ENCODE assay signal across 7 mouse cellular contexts in genomic region chr2:92459141-92459920, GRCm38 (mm10). TPM values are rescaled to one million over a fixed set of nuclear protein-coding genes. Genes with fewer than 3 reads are reported as not detected.
DNase-seq lines count a peak whose midpoint lies in the region; ATAC-seq lines count a peak whose summit lies in the region.

No protein-coding gene starts in this region.

- H3K9ac ChIP-seq in intestine, embryonic 15.5 days = peak overlapping the region; percentile 78
- peak overlapping the region; percentile 72 for H3K9ac ChIP-seq in midbrain, embryonic 11.5 days (ENCODE audit: low read length)

- no peaks in the 10 kb centered on the region for H3K9me3 ChIP-seq in intestine, embryonic 15.5 days
- no peaks in the 10 kb centered on the region for H3K9me3 ChIP-seq in midbrain, embryonic 11.5 days (ENCODE audit: control insufficient read depth, low read length)

- peak; percentile 93 for ATAC-seq in intestine, embryonic 15.5 days
- ATAC-seq in midbrain, embryonic 11.5 days (ENCODE audit: low FRiP score) = peak; percentile 89

- H3K27ac ChIP-seq in intestine, embryonic 15.5 days = peak overlapping the region; percentile 79
- no peak overlapping the region for H3K27ac ChIP-seq in midbrain, embryonic 11.5 days (ENCODE audit: low read depth, low read length)

- peak overlapping the region; percentile 85 for H3K4me2 ChIP-seq in intestine, embryonic 15.5 days (replicated peaks)
- H3K4me2 ChIP-seq in midbrain, embryonic 11.5 days = peak overlapping the region; percentile 91

- H3K4me1 ChIP-seq in intestine, embryonic 15.5 days (replicated peaks) = peaks cover 32% of the 10 kb centered on the region
- peaks cover 10% of the 10 kb centered on the region for H3K4me1 ChIP-seq in midbrain, embryonic 11.5 days (ENCODE audit: control insufficient read depth, insufficient read depth, low read length)

- H3K27me3 ChIP-seq in intestine, embryonic 15.5 days (replicated peaks) = peaks cover 3% of the 10 kb centered on the region; the same call in 1 of the 2 replicates
- H3K27me3 ChIP-seq in midbrain, embryonic 11.5 days (ENCODE audit: control insufficient read depth, insufficient read depth, low read length) = peaks cover 11% of the 10 kb centered on the region

- DNase-seq in adrenal gland, postnatal 10 days = peak; percentile 91
- peak; percentile 93 for DNase-seq in embryo, embryonic 11 days
- DNase-seq in gastrocnemius, postnatal 25 days = peak; percentile 76
- DNase-seq in left cerebral cortex, postnatal 4 days = peak; percentile 72
- peak; percentile 97 for DNase-seq in midbrain, embryonic 11.5 days (ENCODE audit: low spot score, missing footprints)
- DNase-seq in right cerebral cortex, postnatal 4 days = peak; percentile 77

- peak overlapping the region; percentile 76 for H3K4me3 ChIP-seq in intestine, embryonic 15.5 days (replicated peaks)
- H3K4me3 ChIP-seq in midbrain, embryonic 11.5 days (ENCODE audit: low read depth, low read length) = peak overlapping the region; percentile 76

- intact Hi-C loops in left cerebral cortex, postnatal 4 days (cut with DNase I) = no loop called here

- WGBS in intestine, embryonic 15.5 days = under 1% methylated on average over 55 of the region's 55 CpGs
- under 1% methylated on average over 54 of the region's 55 CpGs for WGBS in midbrain, embryonic 11.5 days

- peaks cover under 1% of the 10 kb centered on the region; the same call in 1 of the 2 replicates for H3K36me3 ChIP-seq in intestine, embryonic 15.5 days
- no peaks in the 10 kb centered on the region for H3K36me3 ChIP-seq in midbrain, embryonic 11.5 days (ENCODE audit: control insufficient read depth, insufficient read depth, low read length)

RNA-seq across cellular contexts. Expression of gene Slc35c1, which starts 1.0 kb away (rescaled TPM):
- total RNA-seq in adrenal gland, postnatal 10 days (2021) = 10 to 100 TPM; 14.7 to 17.6 TPM
- total RNA-seq in gastrocnemius, postnatal 25 days (2021) = 1 to 10 TPM; 5.1 to 5.6 TPM
- polyA plus RNA-seq in intestine, embryonic 15.5 days (2015; fragmentation: Nextera tagmentation; extraction: Ambion mirVana) = 37.3 and 44.5 TPM in 2 replicates
- 10 to 100 TPM; 18.0 to 18.1 TPM for total RNA-seq in left cerebral cortex, postnatal 4 days (2021)
- 9.2 and 9.5 TPM in 2 replicates for polyA plus RNA-seq in midbrain, embryonic 11.5 days (2014; fragmentation: Nextera tagmentation; extraction: Ambion mirVana)

RNA-seq across cellular contexts. Expression of gene Cry2, which starts 25.5 kb away (rescaled TPM):
- 10 to 100 TPM; 39.3 to 41.9 TPM for total RNA-seq in adrenal gland, postnatal 10 days (2021)
- 10 to 100 TPM; 11.9 to 19.8 TPM for total RNA-seq in gastrocnemius, postnatal 25 days (2021)
- polyA plus RNA-seq in intestine, embryonic 15.5 days (2015; fragmentation: Nextera tagmentation; extraction: Ambion mirVana) = 14.5 and 15.8 TPM in 2 replicates
- total RNA-seq in left cerebral cortex, postnatal 4 days (2021) = 10 to 100 TPM; 74.6 to 75.8 TPM
- polyA plus RNA-seq in midbrain, embryonic 11.5 days (2014; fragmentation: Nextera tagmentation; extraction: Ambion mirVana) = 20.5 and 21.9 TPM in 2 replicates

RNA-seq across cellular contexts. Expression of gene Mapk8ip1, which starts 58.3 kb away (rescaled TPM):
- 10 to 100 TPM; 22.5 to 28.1 TPM for total RNA-seq in adrenal gland, postnatal 10 days (2021)
- 1 to 10 TPM; 7.9 to 9.2 TPM for total RNA-seq in gastrocnemius, postnatal 25 days (2021)
- polyA plus RNA-seq in intestine, embryonic 15.5 days (2015; fragmentation: Nextera tagmentation; extraction: Ambion mirVana) = 19.4 and 21.3 TPM in 2 replicates
- 100 to 1,000 TPM; 306 to 339 TPM for total RNA-seq in left cerebral cortex, postnatal 4 days (2021)
- polyA plus RNA-seq in midbrain, embryonic 11.5 days (2014; fragmentation: Nextera tagmentation; extraction: Ambion mirVana) = 34.5 and 37.1 TPM in 2 replicates

Comparison
In these comparisons a context has a peak if more than half of its experiments do, and no peak if none do; other contexts are left out.
1. RNA of gene Mapk8ip1, which starts 58.3 kb away (total RNA-seq): 306 to 339 TPM in left cerebral cortex, postnatal 4 days; 22.5 to 28.1 TPM in adrenal gland, postnatal 10 days and 7.9 to 9.2 TPM in gastrocnemius, postnatal 25 days; every median in the first group is over 10 times any median in the second.
2. Peak in every context shown above with its lines, with median percentiles within 50 percentile points of each other: DNase-seq.